Mouse (Mus musculus) thymus, adult 2 months (tissue): ENCODE data around the gene Hmgb2.

ENCODE experiments used
- CTCF ChIP-seq: fragments of 200-500 bp; IDR thresholded peaks from 2 replicates; pipeline ENCODE4 v1.5.1; 2012; ENCODE audit warnings: mild to moderate bottlenecking, control low read depth, low read length, moderate library complexity, borderline replicate concordance; ENCODE audit not compliant: control insufficient read depth, poor library complexity, insufficient read depth; ENCODE audit errors: extremely low read depth
- POLR2A ChIP-seq: fragments of 200-500 bp; IDR thresholded peaks from 2 replicates; pipeline ENCODE4 v1.6.1; 2012; ENCODE audit warnings: mild to moderate bottlenecking, low read length, control low read depth, moderate library complexity; ENCODE audit not compliant: control insufficient read depth, poor library complexity, insufficient read depth; ENCODE audit errors: extremely low read depth

DNA sequence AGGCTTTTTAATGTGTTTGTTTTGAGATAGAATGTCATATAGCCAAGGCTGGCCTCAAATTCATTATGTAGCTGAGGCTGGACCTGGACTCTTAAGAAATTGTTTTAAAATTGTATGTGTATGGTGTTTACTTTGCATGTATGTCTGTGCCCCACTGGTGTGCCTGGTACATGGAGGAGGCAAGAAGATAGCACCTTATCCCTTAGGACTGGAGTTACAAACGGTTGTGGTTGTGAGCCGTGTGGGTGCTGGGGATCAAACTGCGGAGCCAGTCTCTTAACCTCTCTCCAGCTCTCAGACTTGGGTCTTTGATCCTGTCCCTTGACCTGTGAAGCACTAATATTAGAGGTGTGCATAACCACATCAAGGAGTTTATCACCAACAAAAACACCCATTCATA, 35.1 kb downstream of the Hmgb2 start:
- TF ChIP-seq POLR2A = no peak
- TF ChIP-seq CTCF = no peak
